Mouse (Mus musculus) left cerebral cortex, postnatal 14 days (tissue): ENCODE results near the gene Lmbr1l. TPM values are rescaled to one million over a fixed set of nuclear protein-coding genes. Genes with fewer than 3 reads are reported as not detected.

Experiments
- DNase-seq, 2 experiments: peaks; one replicate each; pipeline ENCODE4 v3.0.0; 2021 to 2022; ENCODE audit warnings: low spot score in 2 of 2, mixed read lengths in 1 of 2
- intact Hi-C: fragments of 180-260 bp; cut with DNase I; formaldehyde crosslinking; loops from one replicate; pipeline ENCODE4 v1.15.1; 2025
- total RNA-seq, 2 experiments: library from RNA; stranded (reverse); gene quantifications; 2 replicates each; pipeline ENCODE4 v1.2.3; 2021

The Lmbr1l gene
- total RNA-seq, 2 experiments from 2014 or later = 17.9 to 18.1 TPM

GRCm38 (mm10) chr15:98854214-98854613 is 63.8 kb downstream of the Lmbr1l start:
- intact Hi-C loops = no loop called here
- DNase-seq = no peak

Other genes starting within 250 kb of the Lmbr1l start
- 10 to 100 TPM; 53.9 to 64.1 TPM for gene Rnd1, start 240.8 kb downstream of the Lmbr1l start, total RNA-seq
- 10 to 100 TPM; 12.6 to 13.3 TPM for gene Ccdc65, start 210.0 kb downstream of the Lmbr1l start, total RNA-seq
- gene Fkbp11, start 190.0 kb downstream of the Lmbr1l start, total RNA-seq = 1 to 10 TPM; 2.7 to 3.4 TPM
- 100 to 1,000 TPM; 729 to 796 TPM for gene Arf3, start 155.0 kb downstream of the Lmbr1l start, total RNA-seq
- gene Wnt10b, start 140.1 kb downstream of the Lmbr1l start, total RNA-seq = under 1 TPM; 0.55 to 0.75 TPM
- gene Wnt1, start 128.4 kb downstream of the Lmbr1l start, total RNA-seq = not detected
- 100 to 1,000 TPM; 421 to 445 TPM for gene Ddn, start 108.7 kb downstream of the Lmbr1l start, total RNA-seq
- gene Prkag1, start 86.7 kb downstream of the Lmbr1l start, total RNA-seq = 10 to 100 TPM; 41.5 to 45.4 TPM
- 10 to 100 TPM; 73.2 to 75.3 TPM for gene Kmt2d, start 47.0 kb downstream of the Lmbr1l start, total RNA-seq
- gene Rhebl1, start 23.7 kb downstream of the Lmbr1l start, total RNA-seq = 1 to 10 TPM; 8.6 to 9.3 TPM
- under 1 TPM; 0.15 to 0.24 TPM for gene Dhh, start 19.7 kb downstream of the Lmbr1l start, total RNA-seq
- gene Tuba1b, start 16.3 kb upstream of the Lmbr1l start, total RNA-seq = 100 to 1,000 TPM; 689 to 750 TPM
- not detected for gene Gm49450, start 35.3 kb upstream of the Lmbr1l start, total RNA-seq
- gene Tuba1a, start 35.5 kb upstream of the Lmbr1l start, total RNA-seq = 1,000 to 10,000 TPM; 2,132 to 2,150 TPM
- gene Tuba1c, start 111.7 kb upstream of the Lmbr1l start, total RNA-seq = 100 to 1,000 TPM; 129 to 142 TPM
- 1 to 10 TPM; 1.7 to 6.2 TPM for gene Prph, start 136.9 kb upstream of the Lmbr1l start, total RNA-seq
- gene Troap, start 156.3 kb upstream of the Lmbr1l start, total RNA-seq = 1 to 10 TPM; 1.0 to 1.1 TPM
- not detected for gene C1ql4, start 169.6 kb upstream of the Lmbr1l start, total RNA-seq
- gene Dnajc22, start 174.9 kb upstream of the Lmbr1l start, total RNA-seq = not detected
- 10 to 100 TPM; 36.7 to 37.2 TPM for gene Spats2, start 207.7 kb upstream of the Lmbr1l start, total RNA-seq